Mouse (Mus musculus): ENCODE results near the gene Gm21969.

Gm21969 gene

DNA sequence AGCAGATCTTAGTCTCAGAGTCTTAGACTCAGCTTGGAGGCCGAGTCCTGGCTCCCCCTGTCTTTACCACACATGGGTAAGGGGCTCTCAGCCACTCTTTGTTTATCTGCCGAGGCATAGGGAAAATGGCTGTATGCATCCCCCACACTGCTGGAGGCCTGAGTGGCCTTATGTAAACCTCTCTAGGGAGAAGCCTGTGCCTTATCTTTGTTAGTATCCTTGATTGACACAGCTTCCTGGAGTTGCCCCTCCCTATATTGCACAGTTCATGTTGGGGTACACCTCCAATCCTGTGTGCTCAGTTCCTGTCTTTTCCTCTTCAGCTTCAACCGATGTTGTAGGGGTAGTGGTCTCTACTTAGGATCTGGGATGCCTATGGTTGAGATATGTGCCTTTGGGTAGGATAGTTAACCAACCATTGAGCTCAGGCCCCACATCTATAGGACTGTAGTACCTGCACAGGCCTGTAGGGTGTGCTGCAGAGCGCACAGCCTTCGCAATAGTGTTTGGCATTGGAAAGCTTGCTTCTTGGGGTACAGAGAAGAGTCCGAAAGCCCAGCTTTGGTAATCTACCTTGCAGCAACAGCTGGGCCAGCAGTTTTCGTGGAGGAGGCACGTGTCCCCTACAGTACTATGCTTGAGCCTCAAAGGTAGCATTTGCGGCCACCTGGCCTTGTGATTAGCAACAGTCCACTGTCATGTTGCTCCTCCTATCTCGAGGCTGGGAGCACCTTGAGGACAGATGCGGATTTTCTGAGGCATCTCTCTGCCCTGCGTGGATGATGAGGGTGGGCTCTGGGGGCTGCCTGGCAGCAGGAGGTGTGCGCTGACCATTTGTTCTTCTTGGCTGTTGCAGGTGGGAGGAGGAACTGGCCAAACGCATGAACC, at the start of gene Gm21969:
Gene Gm21969, plus strand, starts transcription at position 830 of the 888 bp plus-strand sequence.
- peak; percentile 40 for DNase-seq (ENCODE audit: low spot score)

DNA sequence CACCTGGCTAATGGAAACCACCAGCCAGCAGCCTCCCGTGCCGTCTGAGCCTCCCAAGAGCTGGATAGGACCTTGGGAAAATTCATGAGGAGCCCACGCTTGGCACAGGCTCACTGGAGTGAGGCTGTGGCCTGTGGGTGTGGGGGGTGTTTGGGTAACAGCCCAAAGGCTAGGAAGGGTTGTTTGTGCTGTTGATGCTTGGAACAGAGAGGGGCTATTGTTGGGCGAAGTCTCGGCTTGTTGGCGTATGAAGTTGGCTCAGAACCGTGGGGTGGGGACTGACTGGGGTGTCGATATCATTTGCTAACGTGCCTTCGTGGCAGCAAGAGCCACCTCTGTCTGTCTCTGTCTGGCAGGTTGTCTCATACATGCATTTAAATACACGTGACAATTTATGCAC, 47.8 kb upstream of the Gm21969 start:
- no peak for DNase-seq (ENCODE audit: low spot score)

DNA sequence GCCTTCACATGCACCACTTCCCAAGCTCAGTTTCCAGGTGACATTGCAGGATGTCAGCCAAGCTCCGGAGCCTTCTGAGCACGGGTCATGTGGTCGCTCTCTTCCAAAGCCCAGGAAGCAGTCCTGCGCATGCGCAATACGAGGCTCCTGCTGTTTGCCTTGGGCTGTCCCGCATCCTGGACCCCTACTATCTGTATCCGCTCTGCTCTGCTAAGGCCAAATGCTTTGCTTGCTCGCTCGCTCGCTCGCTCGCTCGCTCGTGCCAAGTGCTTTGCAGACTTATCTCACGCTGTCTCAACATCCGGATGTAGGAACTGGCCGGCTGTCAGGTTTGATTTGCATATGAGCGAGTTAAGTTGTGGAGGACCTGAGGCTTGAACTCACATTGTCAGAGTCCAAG, 47.0 kb upstream of the Gm21969 start:
- DNase-seq (ENCODE audit: low spot score): no peak

DNA sequence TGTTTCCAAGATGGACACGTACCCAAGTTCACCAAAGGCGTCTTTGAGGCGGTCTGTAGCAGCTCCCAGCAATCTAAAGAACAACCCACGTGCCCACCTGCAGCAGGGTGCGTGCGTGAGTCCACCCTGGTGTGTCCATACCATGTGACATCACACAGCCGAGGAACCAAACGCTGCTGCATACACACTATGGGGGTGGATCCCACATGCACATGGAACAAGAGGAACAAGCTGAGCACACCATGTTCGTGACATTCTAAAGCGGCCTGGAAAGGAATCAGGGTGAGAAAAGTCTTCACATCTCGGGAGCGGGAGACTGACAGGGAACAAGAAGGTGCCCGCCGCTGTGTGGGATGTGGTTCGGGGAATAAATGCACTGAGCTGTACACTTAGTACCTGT, 34.6 kb upstream of the Gm21969 start:
- no peak for DNase-seq (ENCODE audit: low spot score)

DNA sequence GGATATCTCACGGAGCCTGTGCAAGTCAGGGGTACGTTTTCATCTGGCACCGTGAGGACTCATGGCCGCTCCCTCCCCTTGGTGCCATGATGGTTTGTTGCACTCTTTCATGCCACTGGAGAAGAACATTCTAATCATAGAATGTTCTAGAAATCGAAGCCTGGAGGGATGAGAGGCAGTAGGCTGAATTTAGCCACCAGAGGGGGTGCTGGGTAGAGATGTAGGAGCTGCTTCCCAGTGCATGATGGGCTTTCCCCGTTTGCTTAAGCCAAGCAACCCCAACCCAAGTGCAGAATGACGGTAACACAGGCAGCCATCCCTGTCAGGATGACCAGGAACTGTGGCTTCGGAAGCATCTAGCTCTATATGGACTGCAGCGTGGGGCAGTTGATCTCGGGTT, 32.2 kb upstream of the Gm21969 start:
- DNase-seq (ENCODE audit: low spot score): no peak

GRCm38 (mm10) chr4:139572928-139573512, 30.0 kb upstream of the Gm21969 start:
- DNase-seq (ENCODE audit: low spot score): no peak

DNA sequence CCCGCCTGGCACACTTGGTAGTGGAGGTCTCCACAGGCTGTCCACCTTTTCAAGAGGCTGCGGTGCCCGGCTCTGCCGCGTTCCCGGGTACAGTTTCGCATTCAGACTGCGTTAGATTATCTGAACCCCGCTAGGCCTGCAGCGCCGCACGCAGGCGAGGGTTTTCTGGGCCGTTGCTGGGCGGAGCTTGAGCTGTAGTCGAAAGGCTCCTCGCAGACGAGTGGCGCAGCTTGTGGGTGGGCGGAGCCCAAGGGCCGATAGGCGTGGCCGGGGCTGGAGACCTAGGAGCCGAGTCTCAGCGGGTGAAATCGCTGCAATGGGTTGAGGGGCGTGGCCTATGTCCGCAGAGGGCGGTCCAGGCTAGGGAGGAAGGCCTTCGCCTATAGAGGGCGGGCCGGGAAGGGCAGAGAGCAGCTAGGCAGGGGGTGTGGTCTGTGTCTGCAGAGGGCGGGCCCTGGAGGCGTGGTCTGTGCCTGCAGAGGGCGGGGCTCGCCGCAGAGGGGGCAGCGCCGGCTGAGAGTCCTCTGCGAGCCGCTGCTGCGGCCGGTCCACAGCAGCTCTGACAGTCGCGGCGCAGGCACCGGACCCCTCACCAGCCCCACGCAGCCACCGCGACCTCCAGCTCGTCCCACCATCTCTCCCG, 28.7 kb upstream of the Gm21969 start:
- DNase-seq (ENCODE audit: low spot score): peak; percentile 94

GRCm38 (mm10) chr4:139574799-139575672, 27.9 kb upstream of the Gm21969 start:
- DNase-seq (ENCODE audit: low spot score): no peak

DNA sequence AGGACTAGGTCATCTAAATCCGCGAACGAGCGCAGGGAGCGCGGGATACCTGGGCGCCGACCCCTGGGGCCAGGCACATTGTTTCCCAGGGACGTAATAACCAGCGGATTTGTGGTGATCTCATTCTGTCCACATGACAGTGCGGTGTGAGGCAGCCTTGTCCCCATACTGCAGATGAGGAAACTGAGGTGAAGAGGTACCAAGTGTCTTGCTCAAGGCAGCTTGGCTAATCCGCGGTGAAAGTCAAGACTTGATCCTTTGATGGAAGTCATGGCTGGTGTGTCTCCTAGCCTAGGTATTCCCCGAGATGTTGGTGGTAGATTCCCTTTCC, 27.3 kb upstream of the Gm21969 start:
- no peak for DNase-seq (ENCODE audit: low spot score)

GRCm38 (mm10) chr4:139576251-139576880, 26.6 kb upstream of the Gm21969 start:
- DNase-seq (ENCODE audit: low spot score): no peak

DNA sequence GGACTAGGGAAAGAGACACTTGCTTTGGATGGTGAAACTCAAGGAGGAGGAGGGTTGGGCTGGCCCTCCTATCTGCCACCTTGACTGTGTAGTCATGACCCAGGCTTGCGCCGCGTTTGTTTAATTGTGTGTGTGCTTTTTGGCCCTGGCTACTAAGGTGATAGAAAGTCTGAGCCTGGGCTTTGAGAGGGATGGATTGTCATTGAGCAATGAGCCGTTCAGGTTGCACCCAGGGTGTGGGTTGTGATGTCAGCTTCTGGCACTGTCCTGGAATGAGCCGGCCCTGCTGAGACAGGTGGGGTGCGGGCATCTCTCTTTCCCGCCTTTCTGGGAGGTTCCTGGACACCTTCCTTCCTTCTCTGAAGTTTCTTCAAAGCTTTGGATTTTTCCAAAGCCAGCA, 26.0 kb upstream of the Gm21969 start:
- no peak for DNase-seq (ENCODE audit: low spot score)

DNA sequence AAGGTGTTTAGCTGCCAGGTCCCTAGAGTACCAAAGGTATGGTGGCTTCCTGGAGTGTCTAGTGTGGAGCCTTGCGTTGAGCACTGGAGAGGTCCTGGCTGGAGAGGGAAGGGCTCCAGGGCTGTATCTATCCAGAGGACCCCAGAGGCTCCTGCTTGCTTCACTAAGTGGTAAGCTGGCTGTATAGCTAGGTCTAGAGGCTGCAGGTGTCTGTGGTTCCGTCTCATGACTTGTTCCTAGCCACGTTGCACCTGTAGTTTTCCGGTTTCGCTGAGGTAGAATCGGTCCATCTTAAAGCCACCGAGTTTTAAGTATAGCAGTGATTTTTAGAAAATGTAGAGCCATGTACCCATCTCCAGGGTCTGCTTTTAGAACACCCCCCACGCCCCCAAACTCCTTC, 24.6 kb upstream of the Gm21969 start:
- DNase-seq (ENCODE audit: low spot score): no peak

DNA sequence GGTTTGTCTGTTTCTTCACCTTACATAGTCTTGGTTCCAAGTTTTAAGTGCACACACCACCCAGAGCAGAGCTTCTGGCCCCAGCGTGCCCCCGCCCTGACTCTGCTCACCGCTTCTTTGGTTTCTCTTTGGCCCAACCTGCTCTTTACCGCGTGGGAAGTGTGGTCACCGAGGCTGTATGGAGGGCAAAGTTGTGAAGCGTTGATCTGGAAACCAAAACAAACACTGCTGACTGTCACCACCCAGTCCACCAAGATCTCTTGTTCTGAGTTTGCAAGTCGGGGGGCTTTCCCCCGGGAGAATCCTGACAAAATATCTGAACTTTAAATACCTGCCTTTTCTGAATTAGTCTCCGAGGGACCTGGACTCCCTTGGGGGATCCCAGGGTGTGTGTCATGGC, 24.0 kb upstream of the Gm21969 start:
- DNase-seq (ENCODE audit: low spot score): no peak

DNA sequence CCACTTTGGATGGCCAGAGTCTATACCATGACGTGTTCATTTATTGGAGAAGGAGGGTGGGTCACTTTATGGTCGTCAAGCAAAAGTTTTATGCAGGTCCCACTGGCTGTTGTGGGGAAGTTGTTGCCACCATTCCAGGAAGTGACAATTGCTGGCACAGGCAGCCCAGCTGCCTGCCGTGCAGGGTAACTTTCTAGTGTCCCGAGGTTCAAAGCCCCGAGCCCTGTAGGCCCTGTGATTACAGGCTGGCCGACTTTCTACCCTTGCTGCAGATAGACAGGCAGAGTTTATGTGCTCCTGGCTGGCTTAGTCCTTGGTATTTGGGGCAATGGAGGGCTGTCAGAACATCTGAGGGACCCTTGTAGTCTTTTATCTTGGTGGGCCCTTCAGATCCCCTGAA, 23.5 kb upstream of the Gm21969 start:
- no peak for DNase-seq (ENCODE audit: low spot score)

DNA sequence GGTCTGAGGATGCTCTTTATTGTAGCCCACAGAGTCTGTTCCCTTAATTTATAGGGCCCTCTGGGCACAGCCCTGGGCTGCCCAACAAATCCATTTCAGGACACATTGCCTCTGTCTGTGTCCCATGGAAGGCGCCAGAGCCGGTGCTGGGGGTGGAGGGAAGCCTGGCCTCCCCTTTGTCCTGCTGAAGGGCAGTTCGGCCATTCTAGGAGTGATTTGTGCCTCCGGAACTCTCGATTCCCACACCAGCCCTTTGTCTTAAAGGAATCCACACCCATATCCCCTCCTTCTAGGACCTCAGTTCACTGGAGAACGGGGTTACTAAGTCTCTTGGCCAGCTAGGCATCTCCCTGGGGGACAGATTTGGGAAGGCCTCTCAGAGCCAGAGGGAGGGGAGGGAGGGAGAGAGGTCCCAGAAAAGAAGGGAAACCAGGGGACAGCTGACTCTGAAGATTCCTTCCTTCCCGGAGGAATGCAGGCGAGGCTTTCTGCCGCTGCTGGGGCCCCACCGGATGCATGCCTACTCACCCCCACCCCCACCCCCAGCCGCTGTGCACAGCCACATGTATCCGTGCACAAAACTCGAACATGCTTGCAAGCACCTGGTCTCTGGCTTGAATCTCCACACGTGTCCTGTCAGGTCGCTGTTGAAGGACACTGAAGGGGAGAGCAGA, 22.2 kb upstream of the Gm21969 start:
- DNase-seq (ENCODE audit: low spot score): no peak

DNA sequence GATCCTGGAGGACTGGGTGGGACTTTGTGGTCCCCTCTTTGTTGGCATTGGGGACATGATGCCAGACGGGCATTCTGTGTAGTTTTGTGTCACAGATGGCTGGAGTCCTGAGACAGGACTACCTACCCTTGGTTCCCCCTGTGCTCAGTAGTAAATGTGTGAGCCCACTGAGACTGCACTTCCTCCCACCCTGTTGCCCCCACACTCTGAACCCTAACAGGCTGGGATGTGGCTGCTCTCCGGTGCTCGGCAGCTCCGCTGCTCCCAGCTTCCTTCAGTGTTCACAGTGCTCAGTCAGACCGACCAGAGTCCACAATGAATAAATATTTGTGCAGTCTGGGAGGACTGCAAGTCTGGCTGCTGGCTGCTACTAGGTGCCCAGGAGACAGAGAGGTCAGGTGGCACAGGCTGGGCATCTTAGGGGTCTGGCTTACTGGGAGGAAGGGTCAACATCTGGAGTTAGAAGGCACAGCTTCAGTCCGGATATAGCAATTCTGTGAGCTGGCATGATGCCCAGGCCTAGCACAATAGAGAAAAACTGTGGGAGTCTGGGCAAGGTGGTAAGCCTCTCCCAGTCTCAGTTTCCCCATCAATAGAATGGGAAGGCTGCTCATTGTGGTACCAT, 21.4 kb upstream of the Gm21969 start:
- DNase-seq (ENCODE audit: low spot score): no peak

DNA sequence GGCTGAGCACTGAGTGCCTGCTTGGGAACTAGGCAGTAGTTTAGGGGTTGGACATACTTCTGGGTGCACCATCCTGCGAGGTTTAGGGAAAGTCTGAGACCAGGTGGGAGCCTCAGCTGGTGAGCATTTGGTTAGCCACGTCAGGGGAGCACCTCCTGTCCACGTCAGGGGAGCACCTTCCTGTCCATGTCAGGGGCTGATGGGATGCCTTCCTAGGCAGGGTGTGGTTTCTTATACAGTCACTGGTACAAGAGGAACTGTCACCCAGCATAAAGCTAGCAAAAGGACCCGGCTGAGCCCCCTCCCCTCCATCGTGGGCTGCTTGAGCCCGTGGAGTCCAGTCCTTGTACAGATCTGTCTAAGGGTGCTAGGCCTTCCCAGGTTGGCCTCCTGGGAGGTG, 20.6 kb upstream of the Gm21969 start:
- DNase-seq (ENCODE audit: low spot score): no peak

- DNase-seq (ENCODE audit: low spot score): no peak
Measured at GRCm38 (mm10) chr4:139582903-139583302, 20.1 kb upstream of the Gm21969 start.

DNA sequence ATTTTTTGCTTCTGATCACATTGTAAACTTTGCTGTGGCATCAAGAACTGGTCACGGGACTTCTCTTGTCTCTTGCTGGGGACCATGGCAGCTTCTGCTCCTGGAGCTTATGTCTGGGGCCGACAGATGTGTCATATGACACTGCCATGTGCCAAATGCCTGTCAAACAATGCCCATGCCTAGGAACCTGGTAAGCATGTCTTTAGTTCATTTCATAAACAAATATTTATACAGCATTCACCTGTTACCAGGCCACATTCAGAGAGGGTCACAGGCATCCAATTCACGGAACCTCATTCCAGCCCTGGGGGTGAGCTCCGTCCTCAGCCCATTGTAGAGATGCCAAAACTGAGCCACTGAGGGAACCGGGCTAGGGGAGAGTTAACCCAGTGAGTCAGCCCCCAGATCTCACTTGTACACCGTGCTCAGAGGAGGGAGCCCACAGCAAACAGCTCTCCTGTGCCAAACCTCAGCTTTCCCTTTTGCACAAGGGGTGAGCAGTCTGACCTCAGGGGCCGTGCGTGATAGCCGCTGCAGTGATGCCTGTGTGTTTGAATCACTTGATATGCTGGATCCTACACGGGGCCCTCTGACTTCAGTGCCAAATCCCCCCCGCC, 19.2 kb upstream of the Gm21969 start:
- DNase-seq (ENCODE audit: low spot score): no peak

DNA sequence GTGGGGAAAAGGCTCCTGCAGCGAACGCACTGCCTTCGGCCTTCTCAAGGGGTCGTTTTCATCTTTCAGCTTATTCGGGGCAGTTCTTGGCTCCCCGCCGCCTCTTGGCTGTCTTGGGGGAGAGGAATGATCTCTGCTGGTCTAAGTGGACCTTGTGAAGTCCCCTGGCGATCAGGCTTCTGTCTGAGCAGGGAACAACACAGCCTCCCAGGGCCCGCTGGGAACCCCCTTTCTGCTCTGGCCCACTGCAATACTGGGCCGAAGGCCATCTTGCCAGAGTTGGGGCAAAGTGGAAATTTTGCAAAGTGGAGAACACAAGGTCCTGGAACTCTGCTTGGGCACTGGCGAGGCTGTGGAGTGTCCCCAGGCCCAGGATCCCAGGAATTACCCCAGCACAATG, 18.3 kb upstream of the Gm21969 start:
- DNase-seq (ENCODE audit: low spot score): no peak

All from spleen, adult 12 weeks (tissue).